Mouse (Mus musculus) small intestine, adult 2 months (tissue): Measurements from ENCODE around the gene Cdadc1.

Experiments used
- CTCF ChIP-seq: fragments of 200-500 bp; IDR thresholded peaks from 2 replicates; pipeline ENCODE4 v1.5.1; 2012; ENCODE audit warnings: low read depth, mild to moderate bottlenecking, control low read depth, inconsistent platforms, low read length, moderate library complexity, mixed read lengths; ENCODE audit not compliant: insufficient replicate concordance, insufficient read length; ENCODE audit errors: extremely low read depth
- POLR2A ChIP-seq: fragments of 200-500 bp; IDR thresholded peaks from 2 replicates; pipeline ENCODE4 v1.6.1; 2012; ENCODE audit warnings: low read depth, mild to moderate bottlenecking, control low read depth, inconsistent platforms, low read length, moderate library complexity

GRCm38 (mm10) chr14:59543158-59543826 lies 54.5 kb downstream of the Cdadc1 start:
- TF ChIP-seq CTCF (no peak), POLR2A (no peak)
